Mouse (Mus musculus) lung, postnatal 0 days (tissue): ENCODE data around the gene Sox5.

Experiments used
- CTCF ChIP-seq: IDR thresholded peaks from 2 replicates; pipeline ENCODE4 v1.5.1; 2016; ENCODE audit warnings: antibody characterized with exemption, mild to moderate bottlenecking
- EP300 ChIP-seq: IDR thresholded peaks from 2 replicates; pipeline ENCODE4 v1.6.1; 2016; ENCODE audit warnings: antibody characterized with exemption, mild to moderate bottlenecking, control low read depth

- no peak for TF ChIP-seq CTCF
- TF ChIP-seq EP300, result no peak
These were observed 277.6 kb downstream of the Sox5 start for GRCm38 (mm10) chr6:144504197-144504551.
